ENCODE assay signal across 20 mouse cellular contexts in genomic region chr1:75187914-75188483, GRCm38 (mm10). TPM values are rescaled to one million over a fixed set of nuclear protein-coding genes. Genes with fewer than 3 reads are reported as not detected.
A peak's percentile ranks its signal among the peaks of the same experiment; 100 is the strongest.
DNase-seq lines count a peak whose midpoint lies in the region; ATAC-seq and TF ChIP-seq lines count a peak whose summit lies in the region.
"Had no signal": no experiment of that assay in that cellular context is flagged by ENCODE, and none has a peak within 500 bp of the region (broad histone marks: within the 10 kb centered on the region; RNA-seq: fewer than 3 reads in every experiment).

No protein-coding gene starts in this region.

- H3K9me3 ChIP-seq in CH12.LX (replicated peaks; ENCODE audit: low read length) (no peaks in the 10 kb centered on the region), MEL (replicated peaks; ENCODE audit: insufficient read depth, low read length) (no peaks in the 10 kb centered on the region)
- H3K9me3 ChIP-seq in liver, embryonic 15.5 days (replicated peaks): no peaks in the 10 kb centered on the region
- H3K9me3 ChIP-seq in forebrain, embryonic 12.5 days: no peaks in the 10 kb centered on the region
- H3K9me3 ChIP-seq: embryonic facial prominence, embryonic 15.5 days; hindbrain, embryonic 10.5 days had no signal

- H3K79me2 ChIP-seq in CH12.LX (replicated peaks; ENCODE audit: control insufficient read depth, extremely low read depth, insufficient read depth, poor library complexity, severe bottlenecking) (no peaks in the 10 kb centered on the region), MEL (ENCODE audit: control insufficient read depth, insufficient read depth, low read length, poor library complexity) (peaks cover 9% of the 10 kb centered on the region)

- no peak for TF ChIP-seq POLR2A in CH12.LX (IDR thresholded peaks at IDR 0.05; ENCODE audit: low read depth, low read length)
- no peak for TF ChIP-seq POLR2A in MEL (IDR thresholded peaks at IDR 0.05; ENCODE audit: control insufficient read depth in 1 of 2, insufficient read depth in 1 of 2, low read depth in 1 of 2, low read length in 2 of 2, poor library complexity in 1 of 2)

- DNase-seq in CH12.LX (ENCODE audit: extremely low read depth) (peak; percentile 42), MEL (ENCODE audit: low read depth, low spot score) (peak; percentile 94)
- peak; percentile 49 to 70 for DNase-seq in monocyte, adult 2 months (ENCODE audit: low read depth in 1 of 2, low spot score in 2 of 2)
- DNase-seq in gastrocnemius, postnatal 36 days: no peak
- no peak for DNase-seq in heart, postnatal 25 days (ENCODE audit: low spot score)
- DNase-seq: cerebellum, adult 11-12 months; cerebellum, postnatal 14 days; forebrain, postnatal 0 days; gastrocnemius, adult 2 months; heart, adult 18-20 months; kidney, adult 11 months; lung, embryonic 14.5 days; retina, postnatal 1 day; thymus, adult 2 months had no signal

- H3K4me3 ChIP-seq in CH12.LX (replicated peaks in 1 of 3; ENCODE audit: low read depth in 2 of 3, low read length in 2 of 3, poor library complexity in 1 of 3) (no peak overlapping the region), MEL (ENCODE audit: control insufficient read depth in 1 of 2, insufficient read depth in 1 of 2, low read depth in 2 of 2, low read length in 2 of 2) (no peak overlapping the region)
- H3K4me3 ChIP-seq in liver, embryonic 15.5 days (replicated peaks): no peak overlapping the region
- no peak overlapping the region for H3K4me3 ChIP-seq in forebrain, embryonic 12.5 days (replicated peaks)
- H3K4me3 ChIP-seq: embryonic facial prominence, embryonic 15.5 days; gastrocnemius, adult 2 months; hindbrain, embryonic 10.5 days had no signal

- in situ Hi-C loops in CH12.LX (cut with MboI; ENCODE audit: low pct_ligation_motif_present, low pct_unique_long_range_greater_than_20kb, low sequenced_read_pairs): no loop called here

- 24% methylated on average over 2 of the region's 2 CpGs for WGBS in liver, embryonic 15.5 days (ENCODE audit: insufficient replicate concordance)
- WGBS in forebrain, embryonic 12.5 days: 88% methylated on average over 2 of the region's 2 CpGs

- TF ChIP-seq EP300 in CH12.LX (IDR thresholded peaks at IDR 0.05; ENCODE audit: low read length) (no peak), MEL (IDR thresholded peaks at IDR 0.05; ENCODE audit: low read depth in 1 of 2, low read length in 2 of 2) (peak; percentile 65 to 85)

- dilution Hi-C loops in CH12.LX (cut with MboI; ENCODE audit: extremely low pct_ligation_motif_present, extremely low pct_unique_long_range_greater_than_20kb, low sequenced_read_pairs): no loop called here

- H3K4me1 ChIP-seq in CH12.LX (ENCODE audit: control insufficient read depth in 1 of 2, insufficient read depth in 2 of 2) (peaks cover 5 to 29% of the 10 kb centered on the region in 2 experiments; a peak in 3 of 4 replicates), MEL (ENCODE audit: control insufficient read depth in 1 of 2, insufficient read depth in 2 of 2, low read length in 2 of 2) (peaks cover 3 to 29% of the 10 kb centered on the region in 2 experiments; a peak in 3 of 4 replicates)
- peaks cover 44% of the 10 kb centered on the region for H3K4me1 ChIP-seq in liver, embryonic 15.5 days (replicated peaks)
- peaks cover 19% of the 10 kb centered on the region for H3K4me1 ChIP-seq in forebrain, embryonic 12.5 days

- H3K36me3 ChIP-seq in CH12.LX (replicated peaks in 1 of 2; ENCODE audit: control insufficient read depth in 1 of 2, insufficient read depth in 1 of 2, low read length in 1 of 2) (peaks cover 38 to 65% of the 10 kb centered on the region in 2 experiments), MEL (ENCODE audit: control insufficient read depth in 1 of 2, insufficient read depth in 2 of 2, low read length in 2 of 2) (peaks cover 0 to 26% of the 10 kb centered on the region in 2 experiments; a peak in 2 of 4 replicates)
- peaks cover 64% of the 10 kb centered on the region for H3K36me3 ChIP-seq in liver, embryonic 15.5 days (replicated peaks)
- H3K36me3 ChIP-seq in forebrain, embryonic 12.5 days (replicated peaks): peaks cover 46% of the 10 kb centered on the region

- no peak for TF ChIP-seq RAD21 in CH12.LX (IDR thresholded peaks at IDR 0.05; ENCODE audit: low read depth, low read length)
- TF ChIP-seq RAD21 in MEL (IDR thresholded peaks at IDR 0.05; ENCODE audit: low read depth, low read length): no peak

- intact Hi-C loops in gastrocnemius, postnatal 36 days (cut with DNase I): no loop called here
- intact Hi-C loops in heart, postnatal 25 days (cut with DNase I): loop anchor here (2.0 kb wide), 1 partner anchor 17 kb away; no protein-coding TSS in a partner anchor

- no peak overlapping the region for H3K27ac ChIP-seq in CH12.LX (ENCODE audit: insufficient read depth, low read depth)
- H3K27ac ChIP-seq in MEL (ENCODE audit: control insufficient read depth, low read depth, low read length): peak overlapping the region; percentile 59
- peak overlapping the region; percentile 34 for H3K27ac ChIP-seq in liver, embryonic 15.5 days (replicated peaks)
- no peak overlapping the region for H3K27ac ChIP-seq in forebrain, embryonic 12.5 days
- H3K27ac ChIP-seq: embryonic facial prominence, embryonic 15.5 days; gastrocnemius, adult 2 months; hindbrain, embryonic 10.5 days; hindbrain, postnatal 0 days had no signal

- TF ChIP-seq CTCF in CH12.LX (conservative IDR thresholded peaks at IDR 0.05 in 1 of 2, IDR thresholded peaks at IDR 0.05 in 1 of 2; ENCODE audit: low read depth in 2 of 2, low read length in 2 of 2) (no peak), MEL (IDR thresholded peaks at IDR 0.05 in 2 of 3, conservative IDR thresholded peaks at IDR 0.05 in 1 of 3; ENCODE audit: control insufficient read depth in 1 of 3, insufficient read depth in 1 of 3, low read depth in 2 of 3, low read length in 3 of 3, poor library complexity in 1 of 3, severe bottlenecking in 1 of 3) (no peak)

- no peaks in the 10 kb centered on the region for H3K27me3 ChIP-seq in CH12.LX (replicated peaks)
- no peaks in the 10 kb centered on the region for H3K27me3 ChIP-seq in MEL (ENCODE audit: control insufficient read depth in 1 of 2, insufficient read depth in 2 of 2, low read length in 2 of 2)
- no peaks in the 10 kb centered on the region for H3K27me3 ChIP-seq in liver, embryonic 15.5 days
- H3K27me3 ChIP-seq in forebrain, embryonic 12.5 days: no peaks in the 10 kb centered on the region
- H3K27me3 ChIP-seq: embryonic facial prominence, embryonic 15.5 days had no signal

- H3K4me2 ChIP-seq in CH12.LX (ENCODE audit: insufficient read depth, low read depth, poor library complexity, severe bottlenecking): no peak overlapping the region
- H3K4me2 ChIP-seq in liver, embryonic 15.5 days: no peak overlapping the region
- H3K4me2 ChIP-seq in forebrain, embryonic 12.5 days: no peak overlapping the region
- H3K4me2 ChIP-seq: embryonic facial prominence, embryonic 15.5 days; lung, embryonic 14.5 days had no signal

- ATAC-seq in liver, embryonic 15.5 days (ENCODE audit: insufficient read depth): no peak
- ATAC-seq in forebrain, embryonic 12.5 days (ENCODE audit: low FRiP score): no peak
- ATAC-seq: forebrain, postnatal 0 days; hindbrain, postnatal 0 days; midbrain, embryonic 16.5 days had no signal

- no peak overlapping the region for H3K9ac ChIP-seq in CH12.LX (ENCODE audit: insufficient read depth, low read depth)
- H3K9ac ChIP-seq in MEL (ENCODE audit: control insufficient read depth, low read depth, low read length, poor library complexity, severe bottlenecking): no peak overlapping the region
- no peak overlapping the region for H3K9ac ChIP-seq in liver, embryonic 15.5 days
- no peak overlapping the region for H3K9ac ChIP-seq in forebrain, embryonic 12.5 days
- H3K9ac ChIP-seq: embryonic facial prominence, embryonic 15.5 days; forebrain, postnatal 0 days; lung, embryonic 14.5 days had no signal

RNA-seq across cellular contexts. Expression of gene Ankzf1, which starts 4.0 kb away (rescaled TPM):
- total RNA-seq in CH12.LX (2012; rRNA removed) (13.2 and 19.6 TPM in 2 replicates), CH12.LX (2014; rRNA removed) (20.4 and 21.1 TPM in 2 replicates), MEL (2012; rRNA removed) (5.5 and 8.1 TPM in 2 replicates)
- polyA plus RNA-seq in CH12.LX (2012; ENCODE audit: insufficient read length, low read depth) (13.3 TPM in 2 replicates), MEL (2012; ENCODE audit: insufficient read depth in 1 of 2, insufficient read length in 2 of 2, low read depth in 1 of 2, low replicate concordance in 2 of 2, missing spikeins in 1 of 2) (10 to 100 TPM in 1 of 2 experiments, not detected in 1; 16.7 TPM)
- 9.7 and 10.0 TPM in 2 replicates for polyA plus RNA-seq in liver, embryonic 15.5 days (2015; fragmentation: Nextera tagmentation; extraction: Ambion mirVana)
- 1 to 10 TPM; 3.8 to 4.7 TPM for total RNA-seq in gastrocnemius, postnatal 36 days (2021)
- 10 to 100 TPM; 11.2 to 12.9 TPM for total RNA-seq in heart, postnatal 25 days (2021)
- 21.5 and 23.4 TPM in 2 replicates for polyA plus RNA-seq in forebrain, embryonic 12.5 days (2016; fragmentation: Nextera tagmentation; extraction: Ambion mirVana)

RNA-seq across cellular contexts. Expression of gene Atg9a, which starts 4.0 kb away (rescaled TPM):
- 9.2 and 15.6 TPM in 2 replicates for total RNA-seq in CH12.LX (2012; rRNA removed)
- total RNA-seq in CH12.LX (2014; rRNA removed): 4.4 and 6.1 TPM in 2 replicates
- polyA plus RNA-seq in CH12.LX (2012; ENCODE audit: insufficient read length, low read depth): 10.1 and 12.9 TPM in 2 replicates
- total RNA-seq in MEL (2012; rRNA removed): 7.8 and 10.2 TPM in 2 replicates
- 10 to 100 TPM in 1 of 2 experiments, not detected in 1; 26.1 TPM for polyA plus RNA-seq in MEL (2012; ENCODE audit: insufficient read depth in 1 of 2, insufficient read length in 2 of 2, low read depth in 1 of 2, low replicate concordance in 2 of 2, missing spikeins in 1 of 2)
- 24.1 and 28.1 TPM in 2 replicates for polyA plus RNA-seq in liver, embryonic 15.5 days (2015; fragmentation: Nextera tagmentation; extraction: Ambion mirVana)
- 100 to 1,000 TPM in 1 of 2 experiments, 10 to 100 TPM in 1; 96.6 to 103 TPM for total RNA-seq in gastrocnemius, postnatal 36 days (2021)
- total RNA-seq in heart, postnatal 25 days (2021): 10 to 100 TPM; 68.2 to 72.9 TPM
- 29.1 and 29.9 TPM in 2 replicates for polyA plus RNA-seq in forebrain, embryonic 12.5 days (2016; fragmentation: Nextera tagmentation; extraction: Ambion mirVana)

RNA-seq across cellular contexts. Expression of gene Abcb6, which starts 7.8 kb away (rescaled TPM):
- total RNA-seq in CH12.LX (2012; rRNA removed) (26.0 and 29.0 TPM in 2 replicates), CH12.LX (2014; rRNA removed) (15.5 and 20.1 TPM in 2 replicates), MEL (2012; rRNA removed) (79.2 and 84.4 TPM in 2 replicates)
- polyA plus RNA-seq in CH12.LX (2012; ENCODE audit: insufficient read length, low read depth) (19.2 and 22.3 TPM in 2 replicates), MEL (2012; ENCODE audit: insufficient read depth in 1 of 2, insufficient read length in 2 of 2, low read depth in 1 of 2, low replicate concordance in 2 of 2, missing spikeins in 1 of 2) (10 to 100 TPM in 1 of 2 experiments, not detected in 1; 73.5 TPM)
- polyA plus RNA-seq in liver, embryonic 15.5 days (2015; fragmentation: Nextera tagmentation; extraction: Ambion mirVana): 60.5 and 63.3 TPM in 2 replicates
- 10 to 100 TPM; 21.4 to 21.6 TPM for total RNA-seq in gastrocnemius, postnatal 36 days (2021)
- 10 to 100 TPM; 26.1 to 29.6 TPM for total RNA-seq in heart, postnatal 25 days (2021)
- polyA plus RNA-seq in forebrain, embryonic 12.5 days (2016; fragmentation: Nextera tagmentation; extraction: Ambion mirVana): 30.8 and 36.3 TPM in 2 replicates

RNA-seq across cellular contexts. Expression of gene Zfand2b, which starts 19.6 kb away (rescaled TPM):
- total RNA-seq in CH12.LX (2012; rRNA removed) (30.5 and 40.7 TPM in 2 replicates), CH12.LX (2014; rRNA removed) (14.1 and 15.7 TPM in 2 replicates), MEL (2012; rRNA removed) (14.4 and 15.0 TPM in 2 replicates)
- polyA plus RNA-seq in CH12.LX (2012; ENCODE audit: insufficient read length, low read depth) (19.5 and 20.9 TPM in 2 replicates), MEL (2012; ENCODE audit: insufficient read depth in 1 of 2, insufficient read length in 2 of 2, low read depth in 1 of 2, low replicate concordance in 2 of 2, missing spikeins in 1 of 2) (10 to 100 TPM in 1 of 2 experiments, not detected in 1; 18.3 TPM)
- 43.4 and 44.5 TPM in 2 replicates for polyA plus RNA-seq in liver, embryonic 15.5 days (2015; fragmentation: Nextera tagmentation; extraction: Ambion mirVana)
- 10 to 100 TPM; 16.3 to 16.7 TPM for total RNA-seq in gastrocnemius, postnatal 36 days (2021)
- total RNA-seq in heart, postnatal 25 days (2021): 10 to 100 TPM; 14.2 to 15.3 TPM
- 30.4 and 32.8 TPM in 2 replicates for polyA plus RNA-seq in forebrain, embryonic 12.5 days (2016; fragmentation: Nextera tagmentation; extraction: Ambion mirVana)

RNA-seq across cellular contexts. Expression of gene Glb1l, which starts 22.6 kb away (rescaled TPM):
- total RNA-seq in CH12.LX (2012; rRNA removed) (3.6 and 4.6 TPM in 2 replicates), CH12.LX (2014; rRNA removed) (2.4 and 5.0 TPM in 2 replicates), MEL (2012; rRNA removed) (4.0 and 7.6 TPM in 2 replicates)
- polyA plus RNA-seq in CH12.LX (2012; ENCODE audit: insufficient read length, low read depth) (10.0 and 10.8 TPM in 2 replicates), MEL (2012; ENCODE audit: insufficient read depth in 1 of 2, insufficient read length in 2 of 2, low read depth in 1 of 2, low replicate concordance in 2 of 2, missing spikeins in 1 of 2) (10 to 100 TPM in 1 of 2 experiments, not detected in 1; 13.0 TPM)
- 3.2 and 4.5 TPM in 2 replicates for polyA plus RNA-seq in liver, embryonic 15.5 days (2015; fragmentation: Nextera tagmentation; extraction: Ambion mirVana)
- total RNA-seq in gastrocnemius, postnatal 36 days (2021): 1 to 10 TPM; 2.3 to 3.0 TPM
- total RNA-seq in heart, postnatal 25 days (2021): 1 to 10 TPM; 2.3 to 4.0 TPM
- 22.6 and 22.7 TPM in 2 replicates for polyA plus RNA-seq in forebrain, embryonic 12.5 days (2016; fragmentation: Nextera tagmentation; extraction: Ambion mirVana)

Comparison
In these comparisons a context has a peak if more than half of its experiments do, and no peak if none do; other contexts are left out.
1. DNase-seq: peak in CH12.LX (single experiment), MEL (single experiment) and monocyte, adult 2 months (2 of 2); none in gastrocnemius, postnatal 36 days (0 of 2) and heart, postnatal 25 days (single experiment).
2. H3K27ac ChIP-seq: peak in MEL (single experiment) and liver, embryonic 15.5 days (single experiment); none in CH12.LX (single experiment) and forebrain, embryonic 12.5 days (single experiment).
3. Of the 35 proteins assayed by ChIP-seq in both MEL and CH12.LX: peak only in MEL: ELF1, EP300, ETS1, HCFC1, JUND, MAX and 7 more; only in CH12.LX: none; in both: none; in neither: 22.